Mouse (Mus musculus): ENCODE data around the gene Atf7ip2. TPM values are rescaled to one million over a fixed set of nuclear protein-coding genes. Genes with fewer than 3 reads are reported as not detected.
"Not testable (repeated sequence)": the region's sequence is repeated elsewhere in the genome, so short reads cannot be mapped to it uniquely, and the experiment has no call there.

Gene Atf7ip2
- polyA plus RNA-seq, 1 experiment from 2014 or later = 1.3 TPM

GRCm38 (mm10) chr16:10227361-10227760 lies 34.8 kb downstream of the Atf7ip2 start:
- Histone ChIP-seq H3K4me3 (replicated peaks) (no peak overlapping the region), H3K36me3 (no peaks in the 10 kb centered on the region), H3K9ac (no peak overlapping the region), H3K4me2 (replicated peaks) (no peak overlapping the region), H3K9me3 (replicated peaks) (no peaks in the 10 kb centered on the region), H3K27me3 (no peaks in the 10 kb centered on the region), H3K27ac (replicated peaks) (no peak overlapping the region), H3K4me1 (no peaks in the 10 kb centered on the region)
- no peak for ATAC-seq (ENCODE audit: insufficient number of reproducible peaks, low FRiP score, low TSS enrichment, low read depth)
- 35% methylated on average over 2 of the region's 2 CpGs for WGBS

GRCm38 (mm10) chr16:10236601-10237000 lies 44.1 kb downstream of the Atf7ip2 start:
- no peaks in the 10 kb centered on the region for H3K4me1 ChIP-seq
- no peak overlapping the region for H3K27ac ChIP-seq (replicated peaks)
- ATAC-seq (ENCODE audit: insufficient number of reproducible peaks, low FRiP score, low TSS enrichment, low read depth) = no peak
- H3K36me3 ChIP-seq = no peaks in the 10 kb centered on the region
- H3K9ac ChIP-seq = no peak overlapping the region
- H3K27me3 ChIP-seq = no peaks in the 10 kb centered on the region
- H3K4me2 ChIP-seq (replicated peaks) = no peak overlapping the region
- H3K4me3 ChIP-seq (replicated peaks) = no peak overlapping the region
- no peaks in the 10 kb centered on the region for H3K9me3 ChIP-seq (replicated peaks)

DNA sequence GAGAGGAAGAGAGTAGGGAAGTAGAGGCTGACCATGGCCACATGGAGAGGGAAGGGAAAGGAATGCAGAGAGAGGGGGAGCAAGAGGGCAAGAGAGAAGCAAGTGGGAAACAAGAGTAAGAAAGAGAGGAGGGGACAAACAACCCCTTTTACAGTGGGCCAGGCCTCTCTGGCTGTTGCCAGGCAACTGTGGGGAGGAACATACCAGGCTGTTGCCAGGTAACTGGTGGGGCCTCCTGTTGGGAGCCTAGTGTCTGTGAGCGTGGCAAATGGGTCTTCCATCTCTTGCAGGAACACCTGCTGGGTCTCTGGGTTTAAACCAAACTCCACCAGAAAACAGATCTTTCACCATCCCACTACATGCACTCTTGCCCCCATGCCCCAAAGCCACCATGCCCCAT lies 61.5 kb downstream of the Atf7ip2 start:
- Histone ChIP-seq H3K4me2 (replicated peaks) (no peak overlapping the region), H3K4me1 (no peaks in the 10 kb centered on the region), H3K9me3 (replicated peaks) (no peaks in the 10 kb centered on the region), H3K4me3 (replicated peaks) (no peak overlapping the region), H3K9ac (no peak overlapping the region), H3K36me3 (no peaks in the 10 kb centered on the region), H3K27ac (replicated peaks) (no peak overlapping the region), H3K27me3 (no peaks in the 10 kb centered on the region)
- 50% methylated on average over 1 of the region's 1 CpGs for WGBS
- ATAC-seq (ENCODE audit: insufficient number of reproducible peaks, low FRiP score, low TSS enrichment, low read depth) = no peak

DNA sequence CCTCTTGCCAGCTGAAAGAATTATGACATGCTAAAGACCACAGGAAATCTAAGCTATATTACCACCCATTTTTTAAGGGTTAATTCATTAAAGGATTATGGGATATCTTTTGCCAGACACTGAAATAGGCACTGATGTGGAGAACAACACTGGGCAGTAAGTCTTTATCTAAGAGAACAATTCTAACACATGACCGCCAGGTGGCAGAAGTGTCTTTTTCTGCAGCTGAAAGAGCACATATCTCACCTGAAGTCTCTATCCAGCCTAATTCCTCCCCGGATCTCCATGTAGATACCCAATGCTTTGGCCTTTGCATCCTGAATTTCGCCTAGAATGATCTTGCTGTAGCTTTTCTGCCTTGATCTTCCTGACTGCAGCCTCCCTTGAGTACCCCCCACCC lies 79.7 kb downstream of the Atf7ip2 start:
- no peaks in the 10 kb centered on the region for H3K27me3 ChIP-seq
- H3K4me1 ChIP-seq = no peaks in the 10 kb centered on the region
- no peak overlapping the region for H3K4me2 ChIP-seq (replicated peaks)
- no peak for ATAC-seq (ENCODE audit: insufficient number of reproducible peaks, low FRiP score, low TSS enrichment, low read depth)
- H3K27ac ChIP-seq (replicated peaks) = no peak overlapping the region
- no peaks in the 10 kb centered on the region for H3K9me3 ChIP-seq (replicated peaks)
- no peak overlapping the region for H3K9ac ChIP-seq
- 15% methylated on average over 3 of the region's 3 CpGs for WGBS
- no peak overlapping the region for H3K4me3 ChIP-seq (replicated peaks)
- H3K36me3 ChIP-seq = no peaks in the 10 kb centered on the region

- Histone ChIP-seq H3K27ac (replicated peaks) (no peak overlapping the region), H3K4me3 (replicated peaks) (no peak overlapping the region), H3K9ac (no peak overlapping the region), H3K27me3 (no peaks in the 10 kb centered on the region), H3K36me3 (no peaks in the 10 kb centered on the region), H3K4me1 (no peaks in the 10 kb centered on the region), H3K9me3 (replicated peaks) (no peaks in the 10 kb centered on the region), H3K4me2 (replicated peaks) (no peak overlapping the region)
- WGBS = 77% methylated on average over 4 of the region's 4 CpGs
- ATAC-seq (ENCODE audit: insufficient number of reproducible peaks, low FRiP score, low TSS enrichment, low read depth) = no peak
Measured at GRCm38 (mm10) chr16:10274465-10274864, 82.0 kb downstream of the Atf7ip2 start.

DNA sequence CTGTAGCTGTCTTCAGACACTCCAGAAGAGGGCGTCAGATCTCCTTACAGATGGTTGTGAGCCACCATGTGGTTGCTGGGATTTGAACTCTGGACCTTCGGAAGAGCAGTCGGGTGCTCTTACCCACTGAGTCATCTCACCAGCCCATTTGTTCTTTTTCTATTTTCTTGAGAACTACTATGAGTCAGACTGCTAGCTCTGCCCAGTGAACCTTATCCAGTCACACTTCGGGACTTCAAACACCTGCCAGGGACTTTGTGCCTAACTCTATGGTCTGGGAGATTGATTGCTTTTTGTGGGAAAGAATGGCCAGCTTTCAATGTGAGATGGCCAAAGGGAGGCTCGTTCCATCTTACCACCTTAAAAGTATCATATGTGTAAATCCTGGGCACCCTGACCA lies 84.3 kb downstream of the Atf7ip2 start:
- H3K36me3 ChIP-seq; H3K4me2 ChIP-seq (replicated peaks); H3K27me3 ChIP-seq; ATAC-seq (ENCODE audit: insufficient number of reproducible peaks, low FRiP score, low TSS enrichment, low read depth); H3K9me3 ChIP-seq (replicated peaks); H3K4me3 ChIP-seq (replicated peaks); H3K4me1 ChIP-seq; H3K27ac ChIP-seq (replicated peaks); H3K9ac ChIP-seq: not testable (repeated sequence)
- WGBS = 85% methylated on average over 5 of the region's 5 CpGs

DNA sequence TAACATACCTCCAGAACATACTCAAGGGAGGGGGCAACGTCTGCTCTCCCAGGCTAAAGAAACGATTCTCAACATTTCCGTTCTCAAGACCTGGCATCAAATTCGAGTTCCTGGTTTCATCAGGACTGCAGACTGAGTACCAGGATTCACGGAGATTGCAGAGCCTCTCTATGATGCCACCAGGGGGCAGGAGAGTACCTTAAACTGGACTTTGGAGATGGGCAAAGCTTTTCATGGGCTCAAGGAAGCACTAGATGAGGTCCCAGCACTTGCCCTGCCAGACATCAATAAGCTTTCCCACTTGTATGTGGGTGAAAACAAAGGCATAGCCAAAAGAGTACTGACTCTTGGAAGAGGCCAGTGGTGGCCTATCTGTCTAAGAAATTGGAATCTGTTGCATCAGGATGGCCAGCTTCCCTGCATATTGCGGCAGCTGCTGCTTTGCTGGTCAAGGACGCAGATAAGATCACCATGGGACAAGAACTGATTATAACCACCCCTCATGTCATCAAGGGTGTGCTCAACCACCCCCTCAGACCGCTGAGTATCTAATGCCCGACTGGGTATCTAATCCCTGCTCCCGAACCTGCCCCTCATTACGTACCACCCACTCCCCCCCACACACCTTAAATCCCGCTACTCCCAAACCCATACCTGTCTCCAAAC lies 87.9 kb downstream of the Atf7ip2 start:
- ATAC-seq (ENCODE audit: insufficient number of reproducible peaks, low FRiP score, low TSS enrichment, low read depth) = no peak
- Histone ChIP-seq H3K9ac (no peak overlapping the region), H3K4me1 (no peaks in the 10 kb centered on the region), H3K36me3 (peaks cover 21% of the 10 kb centered on the region), H3K27me3 (no peaks in the 10 kb centered on the region), H3K27ac (replicated peaks) (no peak overlapping the region), H3K4me3 (replicated peaks) (no peak overlapping the region), H3K9me3 (replicated peaks) (no peaks in the 10 kb centered on the region), H3K4me2 (replicated peaks) (no peak overlapping the region)
- 51% methylated on average over 12 of the region's 12 CpGs for WGBS

DNA sequence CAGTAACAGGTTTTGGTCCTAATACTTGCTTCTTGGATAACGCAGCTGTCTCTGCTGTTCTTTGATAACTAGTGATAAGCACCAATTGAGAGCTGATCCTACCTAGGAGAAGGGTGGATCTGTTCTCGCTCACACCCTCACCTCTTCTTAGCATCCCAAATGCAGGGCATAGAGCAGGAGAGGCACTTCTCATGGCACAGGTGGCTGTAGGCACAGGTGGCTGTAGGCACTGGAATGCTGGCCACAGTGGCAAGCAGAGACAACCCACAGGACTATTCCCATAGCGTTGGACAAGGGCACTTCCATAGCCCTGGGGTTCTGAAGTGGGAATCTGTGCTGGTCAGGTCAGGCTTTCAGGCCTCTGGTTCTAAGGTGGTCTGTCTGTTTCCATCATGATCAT lies 89.4 kb downstream of the Atf7ip2 start:
- H3K27ac ChIP-seq (replicated peaks) = no peak overlapping the region
- 68% methylated on average over 3 of the region's 3 CpGs for WGBS

GRCm38 (mm10) chr16:10286513-10287268 lies 94.2 kb downstream of the Atf7ip2 start:
- no peak overlapping the region for H3K4me3 ChIP-seq (replicated peaks)
- 63% methylated on average over 9 of the region's 9 CpGs for WGBS
- no peaks in the 10 kb centered on the region for H3K9me3 ChIP-seq (replicated peaks)
- H3K4me2 ChIP-seq (replicated peaks) = no peak overlapping the region
- H3K4me1 ChIP-seq = 0 out of 2 replicates have a peak, but pooled peaks cover 3% of the 10 kb centered on the region
- no peak overlapping the region for H3K9ac ChIP-seq
- no peak for ATAC-seq (ENCODE audit: insufficient number of reproducible peaks, low FRiP score, low TSS enrichment, low read depth)
- H3K27me3 ChIP-seq = no peaks in the 10 kb centered on the region
- peaks cover 24% of the 10 kb centered on the region for H3K36me3 ChIP-seq
- H3K27ac ChIP-seq (replicated peaks) = no peak overlapping the region

More for the DNA sequence above, 89.4 kb downstream of the Atf7ip2 start:
- Histone ChIP-seq H3K9ac (no peak overlapping the region), H3K36me3 (peaks cover 22% of the 10 kb centered on the region), H3K4me2 (replicated peaks) (no peak overlapping the region), H3K9me3 (replicated peaks) (no peaks in the 10 kb centered on the region), H3K4me3 (replicated peaks) (no peak overlapping the region), H3K27me3 (no peaks in the 10 kb centered on the region), H3K4me1 (0 out of 2 replicates have a peak, but pooled peaks cover 3% of the 10 kb centered on the region)
- ATAC-seq (ENCODE audit: insufficient number of reproducible peaks, low FRiP score, low TSS enrichment, low read depth) = no peak

- Histone ChIP-seq H3K36me3 (peaks cover 15% of the 10 kb centered on the region), H3K27ac (replicated peaks) (no peak overlapping the region), H3K9ac (no peak overlapping the region), H3K9me3 (replicated peaks) (no peaks in the 10 kb centered on the region), H3K4me1 (0 out of 2 replicates have a peak, but pooled peaks cover 3% of the 10 kb centered on the region), H3K27me3 (no peaks in the 10 kb centered on the region), H3K4me3 (replicated peaks) (no peak overlapping the region), H3K4me2 (replicated peaks) (no peak overlapping the region)
- WGBS = 84% methylated on average over 6 of the region's 6 CpGs
- ATAC-seq (ENCODE audit: insufficient number of reproducible peaks, low FRiP score, low TSS enrichment, low read depth) = no peak
Measured at GRCm38 (mm10) chr16:10288115-10288514, 95.6 kb downstream of the Atf7ip2 start.

GRCm38 (mm10) chr16:10297696-10298644 lies 105.5 kb downstream of the Atf7ip2 start:
- Histone ChIP-seq H3K9ac (no peak overlapping the region), H3K36me3 (no peaks in the 10 kb centered on the region), H3K4me3 (replicated peaks) (no peak overlapping the region), H3K27me3 (no peaks in the 10 kb centered on the region), H3K4me2 (replicated peaks) (no peak overlapping the region), H3K9me3 (replicated peaks) (no peaks in the 10 kb centered on the region), H3K4me1 (no peaks in the 10 kb centered on the region), H3K27ac (replicated peaks) (no peak overlapping the region)
- WGBS = 81% methylated on average over 10 of the region's 10 CpGs
- no peak for ATAC-seq (ENCODE audit: insufficient number of reproducible peaks, low FRiP score, low TSS enrichment, low read depth)

Data from embryonic facial prominence, embryonic 15.5 days (tissue).